Mouse (Mus musculus): ENCODE data around the gene Stox1.
"Not testable (repeated sequence)": the region's sequence is repeated elsewhere in the genome, so short reads cannot be mapped to it uniquely, and the experiment has no call there.

GRCm38 (mm10) chr10:62720574-62720973, 5.4 kb downstream of the Stox1 start:
- TF ChIP-seq EP300, CTCF (IDR thresholded peaks at IDR 0.05; ENCODE audit: low read depth): not testable (repeated sequence)
